In the genomic region with DNA sequence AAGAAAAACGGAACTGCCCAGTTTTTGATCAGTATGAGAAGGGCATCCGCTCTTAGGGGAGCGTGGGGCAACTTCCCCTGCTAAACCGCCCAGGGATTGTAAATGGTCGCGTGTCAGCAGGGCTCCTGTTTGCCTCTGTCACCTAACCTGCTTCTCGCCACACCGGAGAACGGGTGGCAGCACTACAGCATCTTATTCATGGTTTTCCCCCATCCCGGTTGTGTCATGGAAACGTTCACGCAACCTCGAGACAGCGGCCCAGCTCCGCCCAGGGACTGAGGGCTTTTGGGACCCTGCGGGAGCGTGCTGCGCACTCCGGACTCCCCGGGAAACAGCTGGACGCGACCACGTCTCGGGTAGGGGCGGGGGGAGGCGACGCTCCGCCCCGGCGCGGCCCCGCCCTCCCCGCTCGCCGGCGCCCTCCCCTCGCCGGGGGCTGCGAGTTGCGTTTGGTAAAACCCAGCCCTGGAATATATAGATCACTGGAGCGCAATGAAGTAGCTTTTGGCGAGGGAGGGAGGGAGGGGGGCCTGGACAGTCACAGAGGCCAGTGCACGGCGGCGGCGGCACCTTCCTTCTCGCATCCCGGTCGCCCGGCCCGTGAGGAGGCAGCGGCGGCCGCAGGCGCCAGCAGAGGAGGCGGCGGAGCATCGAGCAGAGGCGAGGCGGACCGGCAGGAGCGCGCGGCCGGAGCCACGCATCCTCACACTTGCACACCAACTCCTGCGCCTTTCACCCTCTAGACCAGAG, we compare ENCODE assay signal across 8 mouse cellular contexts. TPM values are rescaled to one million over a fixed set of nuclear protein-coding genes. Genes with fewer than 3 reads are reported as not detected.
DNase-seq lines count a peak whose midpoint lies in the region; ATAC-seq lines count a peak whose summit lies in the region.

Gene Chst11 (plus strand): TSS at position 549 of the 750 bp plus-strand sequence.

- no peaks in the 10 kb centered on the region; the same call in 1 of the 2 replicates for H3K27me3 ChIP-seq in hindbrain, embryonic 16.5 days (replicated peaks; ENCODE audit: control insufficient read depth, insufficient read depth, low read length)

- H3K4me1 ChIP-seq in hindbrain, embryonic 16.5 days (ENCODE audit: control insufficient read depth, insufficient read depth, low read depth, low read length): peaks cover 24% of the 10 kb centered on the region

- no peaks in the 10 kb centered on the region for H3K36me3 ChIP-seq in hindbrain, embryonic 16.5 days (ENCODE audit: control insufficient read depth, insufficient read depth, low read length)

- peak within 1 kb of the TSS; percentile 88 for H3K4me3 ChIP-seq in hindbrain, embryonic 16.5 days (ENCODE audit: low read length)

- H3K4me2 ChIP-seq in hindbrain, embryonic 16.5 days (ENCODE audit: low read length): peak within 1 kb of the TSS; percentile 77

- under 1% methylated on average over 49 of the region's 67 CpGs for WGBS in hindbrain, embryonic 16.5 days

- H3K27ac ChIP-seq in hindbrain, embryonic 16.5 days (ENCODE audit: low read depth, low read length): peak within 1 kb of the TSS; percentile 89

- peak; percentile 87 for ATAC-seq in hindbrain, embryonic 16.5 days

- DNase-seq in WW6 (ENCODE audit: low read depth, low spot score): peak; percentile 11
- DNase-seq in cerebellum, postnatal 4 days (ENCODE audit: low spot score in 2 of 2): peak; percentile 31 to 55
- peak; percentile 58 for DNase-seq in gastrocnemius, adult 18-20 months (ENCODE audit: low spot score)
- DNase-seq in left cerebral cortex, adult 18-20 months (ENCODE audit: low spot score in 2 of 2): peak; percentile 71 to 86
- DNase-seq in lung, postnatal 4 days: peak; percentile 76 to 86
- DNase-seq in right cerebral cortex, adult 18-20 months: peak; percentile 84
- DNase-seq in urinary bladder, postnatal 25 days (ENCODE audit: low spot score): peak; percentile 45

- no peaks in the 10 kb centered on the region for H3K9me3 ChIP-seq in hindbrain, embryonic 16.5 days (ENCODE audit: control insufficient read depth, low read length)

- peak within 1 kb of the TSS; percentile 89 for H3K9ac ChIP-seq in hindbrain, embryonic 16.5 days (ENCODE audit: low read depth, low read length)

RNA-seq across cellular contexts. Expression of gene Chst11, which starts in this region (rescaled TPM):
- under 1 TPM; 0.66 to 0.88 TPM for total RNA-seq in gastrocnemius, adult 18-20 months (2021)
- 3.6 and 4.1 TPM in 2 replicates for polyA plus RNA-seq in hindbrain, embryonic 16.5 days (2015; fragmentation: Nextera tagmentation; extraction: Ambion mirVana)
- total RNA-seq in left cerebral cortex, adult 18-20 months (2021): 10 to 100 TPM; 30.1 to 33.7 TPM

Comparison
In these comparisons a context has a peak if more than half of its experiments do, and no peak if none do; other contexts are left out.
1. Peak in every context shown above with its lines: DNase-seq, ATAC-seq, H3K4me3 ChIP-seq and H3K27ac ChIP-seq.
2. RNA of gene Chst11 (total RNA-seq): 30.1 to 33.7 TPM in left cerebral cortex, adult 18-20 months; 0.66 to 0.88 TPM in gastrocnemius, adult 18-20 months; every median in the first group is over 10 times any median in the second.
3. Peak in DNase-seq in gastrocnemius, adult 18-20 months; RNA of the gene not detected or under 1 TPM.
4. DNase-seq: peak in every context shown above with its lines; median percentile 84 in right cerebral cortex, adult 18-20 months; 81 in lung, postnatal 4 days; 78 in left cerebral cortex, adult 18-20 months; 58 in gastrocnemius, adult 18-20 months; 45 in urinary bladder, postnatal 25 days; 43 in cerebellum, postnatal 4 days; 11 in WW6.